Mouse (Mus musculus) heart, postnatal 0 days (tissue): ENCODE measurements around the gene Fndc4. TPM values are rescaled to one million over a fixed set of nuclear protein-coding genes. Genes with fewer than 3 reads are reported as not detected.

ENCODE experiments used
- ATAC-seq: fragments of 200-750 bp; cut with Nextera tagmentation; 2 replicates; pipeline ENCODE4 v1.8.0; 2017; ENCODE audit warnings: low read depth, moderate number of reproducible peaks, moderate library complexity; ENCODE audit not compliant: insufficient read depth
- DNase-seq: peaks from one replicate; pipeline ENCODE4 v3.0.0-alpha.2; 2016; ENCODE audit warnings: low spot score
- H3K27ac ChIP-seq: fragments of 300-500 bp; sonication (generic); 2 replicates; pipeline ENCODE4 v1.5.1; 2014; ENCODE audit warnings: low read depth, mild to moderate bottlenecking
- H3K27me3 ChIP-seq: fragments of 300-500 bp; sonication (generic); 2 replicates; pipeline ENCODE4 v1.6.1; 2014; ENCODE audit warnings: low read length, mixed read lengths; ENCODE audit not compliant: control insufficient read depth, insufficient read depth
- H3K36me3 ChIP-seq: fragments of 300-500 bp; sonication (generic); replicated peaks from 2 replicates; pipeline ENCODE4 v1.6.1; 2014; ENCODE audit warnings: low read length, mixed read lengths; ENCODE audit not compliant: control insufficient read depth, insufficient read depth
- H3K4me1 ChIP-seq: fragments of 300-500 bp; sonication (generic); 2 replicates; pipeline ENCODE4 v1.6.1; 2014; ENCODE audit warnings: antibody characterized with exemption; ENCODE audit not compliant: control insufficient read depth, insufficient read depth
- H3K4me2 ChIP-seq: fragments of 300-500 bp; sonication (generic); 2 replicates; pipeline ENCODE4 v1.6.1; 2014; ENCODE audit warnings: low read depth, mild to moderate bottlenecking, low read length, moderate library complexity
- H3K4me3 ChIP-seq: fragments of 300-500 bp; sonication (generic); 2 replicates; pipeline ENCODE4 v1.5.1; 2014; ENCODE audit warnings: low read depth, low read length
- H3K9ac ChIP-seq: fragments of 300-500 bp; sonication (generic); replicated peaks from 2 replicates; pipeline ENCODE4 v1.6.1; 2014; ENCODE audit warnings: low read depth, low read length, mixed read lengths
- H3K9me3 ChIP-seq: fragments of 300-500 bp; sonication (generic); replicated peaks from 2 replicates; pipeline ENCODE4 v1.6.1; 2016; ENCODE audit warnings: low read length; ENCODE audit not compliant: control insufficient read depth
- CTCF ChIP-seq: IDR thresholded peaks from 2 replicates; pipeline ENCODE4 v1.5.1; 2016; ENCODE audit warnings: antibody characterized with exemption, control low read depth, low read depth
- EP300 ChIP-seq: IDR thresholded peaks from 2 replicates; pipeline ENCODE4 v1.6.1; 2016; ENCODE audit warnings: antibody characterized with exemption, low read depth
- WGBS: fragments of 180-500 bp; shearing (Covaris S2); extraction: QIAGEN DNeasy Blood & Tissue Kit; methylation state at CpG from one replicate; pipeline ENCODE4 v1.1.7; 2014; 5-methylcytosine and 5-hydroxymethylcytosine counted together
- polyA plus RNA-seq: library from polyadenylated mRNA; unstranded; fragments of >200 nt; fragmentation: Nextera tagmentation; extraction: Ambion mirVana; gene quantifications from 2 replicates; pipeline ENCODE4 v1.2.1, GENCODE M21; 2015
- total RNA-seq: library from RNA; depleted of rRNA; stranded (reverse); fragments of >200 nt; gene quantifications from 2 replicates; pipeline ENCODE4 v1.2.3, GENCODE M21; 2014; ENCODE audit warnings: low replicate concordance

The Fndc4 gene
- total and polyA plus RNA-seq, 2 experiments from 2014 or later = 5.4 to 21.2 TPM

GRCm38 (mm10) chr5:31255971-31256370 is 39.9 kb downstream of the Fndc4 start:
- 83% methylated on average over 2 of the region's 2 CpGs for WGBS
- no peak for ATAC-seq

DNA sequence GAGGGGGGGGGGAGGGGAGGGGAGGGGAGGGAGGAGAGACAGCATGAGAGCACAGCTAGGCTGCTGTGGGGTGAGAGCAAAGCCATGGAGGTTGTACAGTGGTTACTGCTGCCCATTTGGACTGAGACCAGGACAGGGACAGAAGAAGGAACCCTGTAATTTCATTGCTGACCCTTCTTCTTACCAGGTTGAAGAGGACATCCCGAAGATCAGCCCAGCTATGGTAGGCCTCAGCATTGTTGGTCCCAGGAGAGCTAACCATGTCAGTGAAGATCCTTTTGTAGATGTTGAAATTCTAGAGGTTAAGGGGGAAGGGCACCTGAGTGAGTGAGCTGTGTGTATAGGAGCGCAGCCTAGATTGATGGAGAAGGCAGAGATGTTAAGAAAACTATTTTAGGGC is 40.5 kb downstream of the Fndc4 start:
- WGBS = 94% methylated on average over 2 of the region's 2 CpGs
- no peaks in the 10 kb centered on the region for H3K9me3 ChIP-seq
- no peak overlapping the region for H3K9ac ChIP-seq
- peaks cover 46% of the 10 kb centered on the region for H3K36me3 ChIP-seq
- no peak overlapping the region for H3K27ac ChIP-seq
- no peaks in the 10 kb centered on the region for H3K27me3 ChIP-seq
- no peak overlapping the region for H3K4me3 ChIP-seq
- H3K4me1 ChIP-seq = peaks cover 11% of the 10 kb centered on the region; the same call in 1 of the 2 replicates
- DNase-seq (no peak), ATAC-seq (no peak)
- no peak overlapping the region for H3K4me2 ChIP-seq
- TF ChIP-seq CTCF (no peak), EP300 (no peak)

More at GRCm38 (mm10) chr5:31255971-31256370, 39.9 kb downstream of the Fndc4 start:
- no peak overlapping the region for H3K27ac ChIP-seq
- H3K36me3 ChIP-seq = peaks cover 46% of the 10 kb centered on the region
- no peaks in the 10 kb centered on the region for H3K9me3 ChIP-seq
- H3K4me1 ChIP-seq = peaks cover 11% of the 10 kb centered on the region; the same call in 1 of the 2 replicates
- H3K9ac ChIP-seq = no peak overlapping the region
- no peak overlapping the region for H3K4me3 ChIP-seq
- TF ChIP-seq CTCF (no peak), EP300 (no peak)
- H3K4me2 ChIP-seq = no peak overlapping the region
- H3K27me3 ChIP-seq = no peaks in the 10 kb centered on the region
- no peak for DNase-seq

GRCm38 (mm10) chr5:31254901-31255300 is 41.0 kb downstream of the Fndc4 start:
- 84% methylated on average over 8 of the region's 8 CpGs for WGBS
- Histone ChIP-seq H3K27ac (peak overlapping the region; percentile 52; the same call in 1 of the 2 replicates), H3K36me3 (peaks cover 46% of the 10 kb centered on the region), H3K4me3 (no peak overlapping the region), H3K9ac (no peak overlapping the region), H3K4me2 (no peak overlapping the region), H3K4me1 (peaks cover 11% of the 10 kb centered on the region; the same call in 1 of the 2 replicates), H3K9me3 (no peaks in the 10 kb centered on the region), H3K27me3 (no peaks in the 10 kb centered on the region)
- DNase-seq (no peak), ATAC-seq (no peak)
- TF ChIP-seq EP300 = no peak
- no peak for TF ChIP-seq CTCF

- peaks cover 48% of the 10 kb centered on the region for H3K36me3 ChIP-seq
- ATAC-seq (no peak), DNase-seq (no peak)
- WGBS = 65% methylated on average over 7 of the region's 7 CpGs
- H3K27me3 ChIP-seq = no peaks in the 10 kb centered on the region
- no peak overlapping the region for H3K4me3 ChIP-seq
- H3K4me2 ChIP-seq = no peak overlapping the region
- peaks cover 11% of the 10 kb centered on the region; the same call in 1 of the 2 replicates for H3K4me1 ChIP-seq
- H3K9ac ChIP-seq = no peak overlapping the region
- no peaks in the 10 kb centered on the region for H3K9me3 ChIP-seq
- H3K27ac ChIP-seq = peak overlapping the region; percentile 52
- TF ChIP-seq EP300 (no peak), CTCF (no peak)
These were observed 41.4 kb downstream of the Fndc4 start for GRCm38 (mm10) chr5:31254452-31254851.

- H3K36me3 ChIP-seq = peaks cover 48% of the 10 kb centered on the region
- DNase-seq = peak; percentile 22
These were observed 42.1 kb downstream of the Fndc4 start for GRCm38 (mm10) chr5:31253806-31254205.

DNA sequence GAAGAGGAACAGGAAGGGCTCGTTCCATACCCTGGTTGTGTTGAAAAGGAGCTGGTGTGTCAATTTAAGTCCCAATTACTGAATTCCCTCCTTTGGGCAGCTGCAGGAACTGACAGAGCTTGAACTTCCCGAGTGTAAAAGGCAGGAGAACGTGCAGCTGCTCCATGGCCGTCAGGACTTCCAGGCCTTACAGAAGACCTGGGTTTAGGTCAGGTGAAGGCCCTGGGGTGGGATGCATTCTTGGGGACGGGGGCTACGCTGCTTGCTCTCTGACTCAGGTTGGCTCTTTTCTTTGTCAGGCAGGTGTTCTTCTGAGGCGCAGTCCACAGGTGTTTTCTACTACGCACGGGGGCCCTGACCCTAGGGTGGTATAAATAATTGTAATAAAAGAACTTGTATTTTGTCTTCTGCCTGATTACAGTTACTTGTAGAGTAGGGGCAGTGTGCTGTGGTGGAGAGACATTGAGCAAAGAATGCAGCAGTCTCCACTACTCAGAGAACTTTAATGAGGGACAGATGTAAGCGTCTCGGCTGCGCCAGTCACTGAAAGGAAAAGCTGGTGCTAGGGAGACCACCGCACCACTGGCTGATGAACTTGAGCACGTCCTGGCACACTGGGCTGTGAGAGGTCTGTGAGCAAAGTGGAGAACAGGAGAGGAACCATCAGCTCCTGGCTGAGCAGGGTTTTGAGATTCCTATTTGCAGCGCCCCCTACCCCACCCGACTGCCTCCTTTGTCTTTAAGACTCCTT is 42.9 kb downstream of the Fndc4 start:
- DNase-seq (no peak), ATAC-seq (no peak)
- no peak overlapping the region for H3K9ac ChIP-seq
- peaks cover 11% of the 10 kb centered on the region; the same call in 1 of the 2 replicates for H3K4me1 ChIP-seq
- H3K9me3 ChIP-seq = no peaks in the 10 kb centered on the region
- H3K27me3 ChIP-seq = no peaks in the 10 kb centered on the region
- H3K36me3 ChIP-seq = peaks cover 57% of the 10 kb centered on the region
- no peak overlapping the region for H3K4me3 ChIP-seq
- 85% methylated on average over 16 of the region's 16 CpGs for WGBS
- no peak overlapping the region for H3K4me2 ChIP-seq
- H3K27ac ChIP-seq = no peak overlapping the region; the same call in 1 of the 2 replicates
- TF ChIP-seq CTCF = no peak
- TF ChIP-seq EP300 = no peak

More at GRCm38 (mm10) chr5:31253806-31254205, 42.1 kb downstream of the Fndc4 start:
- H3K4me2 ChIP-seq = no peak overlapping the region
- peak; percentile 28; the same call in 1 of the 2 replicates for ATAC-seq
- peaks cover 11% of the 10 kb centered on the region; the same call in 1 of the 2 replicates for H3K4me1 ChIP-seq
- 61% methylated on average over 8 of the region's 8 CpGs for WGBS
- H3K27ac ChIP-seq = peak overlapping the region; percentile 52
- peak overlapping the region; percentile 2; the same call in 1 of the 2 replicates for H3K9ac ChIP-seq
- H3K27me3 ChIP-seq = no peaks in the 10 kb centered on the region
- TF ChIP-seq CTCF (no peak), EP300 (no peak)
- no peaks in the 10 kb centered on the region for H3K9me3 ChIP-seq
- H3K4me3 ChIP-seq = no peak overlapping the region
